Mouse (Mus musculus) adrenal gland, postnatal 10 days (tissue): ENCODE measurements at regions not wholly inside any gene's neighbourhood (a gene's known extent, or its start where the extent isn't known, plus 50 kb on each side); places are given as distances from the start of the nearest gene placed in this dataset.

Experiments used
- DNase-seq: peaks from one replicate; pipeline ENCODE4 v3.0.0; 2021; ENCODE audit warnings: mixed read lengths

GRCm38 (mm10) chr14:92764354-92764753 is 1126.1 kb downstream of the Pcdh9 start:
- peak; percentile 14 for DNase-seq

GRCm38 (mm10) chr14:92754676-92755075 is 1135.8 kb downstream of the Pcdh9 start:
- DNase-seq: no peak

- no peak for DNase-seq
These were observed 1172.8 kb downstream of the Pcdh9 start for GRCm38 (mm10) chr14:92717666-92718065.

GRCm38 (mm10) chr14:92688151-92688550 is 1202.3 kb downstream of the Pcdh9 start:
- no peak for DNase-seq

- DNase-seq: no peak
These were observed 1203.4 kb downstream of the Pcdh9 start for GRCm38 (mm10) chr14:92687106-92687505.

GRCm38 (mm10) chr14:92678845-92679499 is 1211.5 kb downstream of the Pcdh9 start:
- DNase-seq: no peak

- no peak for DNase-seq
These were observed 1216.3 kb downstream of the Pcdh9 start for GRCm38 (mm10) chr14:92674146-92674545.
